Mouse (Mus musculus) thymus, adult 2 months (tissue): ENCODE measurements around the gene Igf1r.

Experiments
- CTCF ChIP-seq: fragments of 200-500 bp; IDR thresholded peaks from 2 replicates; pipeline ENCODE4 v1.5.1; 2012; ENCODE audit warnings: mild to moderate bottlenecking, control low read depth, low read length, moderate library complexity, borderline replicate concordance; ENCODE audit not compliant: control insufficient read depth, poor library complexity, insufficient read depth; ENCODE audit errors: extremely low read depth
- POLR2A ChIP-seq: fragments of 200-500 bp; IDR thresholded peaks from 2 replicates; pipeline ENCODE4 v1.6.1; 2012; ENCODE audit warnings: mild to moderate bottlenecking, low read length, control low read depth, moderate library complexity; ENCODE audit not compliant: control insufficient read depth, poor library complexity, insufficient read depth; ENCODE audit errors: extremely low read depth

DNA sequence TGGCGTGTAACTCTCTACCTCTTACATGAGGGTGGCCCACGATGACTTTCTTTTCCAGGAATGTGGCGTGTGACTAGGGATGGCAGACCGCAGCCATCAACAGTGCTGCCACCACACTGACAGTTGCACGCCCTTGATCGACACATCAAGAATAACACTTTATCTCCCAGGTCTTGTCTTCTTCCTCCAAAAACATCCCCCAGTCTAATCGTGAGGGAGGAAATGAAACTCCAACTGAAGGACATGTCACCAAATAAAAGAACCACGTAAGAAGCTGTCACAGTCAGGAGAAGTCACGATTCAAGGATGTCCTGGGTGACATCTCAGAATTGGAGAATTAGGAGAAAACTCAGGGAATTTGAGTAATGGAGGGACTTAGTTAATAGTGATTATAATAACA, 8.8 kb upstream of the Igf1r start:
- TF ChIP-seq POLR2A = no peak
- TF ChIP-seq CTCF = no peak
